Mouse (Mus musculus) adrenal gland, postnatal 14 days (tissue): ENCODE measurements around the gene Lipo2. TPM values are rescaled to one million over a fixed set of nuclear protein-coding genes. Genes with fewer than 3 reads are reported as not detected.
"Not testable (repeated sequence)": the region's sequence is repeated elsewhere in the genome, so short reads cannot be mapped to it uniquely, and the experiment has no call there.

ENCODE experiments used
- DNase-seq: peaks from one replicate; pipeline ENCODE4 v3.0.0; 2021; ENCODE audit warnings: mixed read lengths
- long read RNA-seq, 2 experiments: library from polyadenylated mRNA; stranded (forward); transcript quantifications; one replicate each; pipeline ENCODE4 v2.0.0; 2021
- total RNA-seq: library from RNA; stranded (reverse); gene quantifications from 2 replicates; pipeline ENCODE4 v1.2.3, GENCODE M21; 2021

Lipo2 gene
- not detected in 2 replicates for total RNA-seq
- long read RNA-seq, experiment 1: 0 reads
- long read RNA-seq, experiment 2: 0 reads

DNA sequence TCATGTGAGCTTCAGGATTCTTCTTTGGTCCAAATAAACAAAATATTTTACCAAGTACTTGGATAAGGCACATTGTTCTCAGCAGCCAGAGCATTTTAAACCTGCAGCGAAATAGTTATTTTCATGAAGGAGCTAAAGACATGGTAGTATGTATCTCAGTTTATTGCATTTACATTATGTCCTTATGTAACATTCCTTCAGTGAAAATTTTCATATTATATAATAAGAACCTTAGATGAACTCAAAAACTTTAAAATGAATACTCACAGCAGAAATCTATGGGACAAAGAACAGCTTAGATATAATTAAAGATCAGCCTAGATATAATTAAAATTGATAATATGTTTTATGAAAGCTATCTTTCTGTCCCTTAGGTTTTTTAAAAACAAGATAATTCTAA, at the start of gene Lipo2:
Gene Lipo2 (minus strand): TSS at position 101 of the 400 bp plus-strand sequence.
- not testable (repeated sequence) for DNase-seq

DNA sequence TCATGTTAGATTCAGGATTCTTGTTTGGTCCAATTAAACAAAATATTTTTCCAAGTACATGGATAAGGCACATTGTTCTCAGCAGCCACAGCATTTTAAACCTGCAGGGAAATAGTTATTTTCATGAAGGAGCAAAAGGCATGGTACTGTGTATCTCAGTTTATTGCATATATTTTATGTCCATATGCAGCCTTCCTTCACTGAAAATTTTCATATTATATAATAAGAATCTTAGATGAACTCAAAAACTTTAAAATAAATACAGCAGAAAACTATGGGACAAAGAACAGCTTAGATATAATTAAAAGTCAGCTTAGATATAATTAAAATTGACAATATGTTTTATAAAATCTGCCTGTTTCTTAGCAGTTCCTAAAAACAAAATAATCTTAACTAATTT, 36.2 kb upstream of the Lipo2 start, which contains the start of gene Lipo1:
Gene Lipo1 (minus strand): TSS at position 101 of the 400 bp plus-strand sequence.
- DNase-seq: not testable (repeated sequence)

DNA sequence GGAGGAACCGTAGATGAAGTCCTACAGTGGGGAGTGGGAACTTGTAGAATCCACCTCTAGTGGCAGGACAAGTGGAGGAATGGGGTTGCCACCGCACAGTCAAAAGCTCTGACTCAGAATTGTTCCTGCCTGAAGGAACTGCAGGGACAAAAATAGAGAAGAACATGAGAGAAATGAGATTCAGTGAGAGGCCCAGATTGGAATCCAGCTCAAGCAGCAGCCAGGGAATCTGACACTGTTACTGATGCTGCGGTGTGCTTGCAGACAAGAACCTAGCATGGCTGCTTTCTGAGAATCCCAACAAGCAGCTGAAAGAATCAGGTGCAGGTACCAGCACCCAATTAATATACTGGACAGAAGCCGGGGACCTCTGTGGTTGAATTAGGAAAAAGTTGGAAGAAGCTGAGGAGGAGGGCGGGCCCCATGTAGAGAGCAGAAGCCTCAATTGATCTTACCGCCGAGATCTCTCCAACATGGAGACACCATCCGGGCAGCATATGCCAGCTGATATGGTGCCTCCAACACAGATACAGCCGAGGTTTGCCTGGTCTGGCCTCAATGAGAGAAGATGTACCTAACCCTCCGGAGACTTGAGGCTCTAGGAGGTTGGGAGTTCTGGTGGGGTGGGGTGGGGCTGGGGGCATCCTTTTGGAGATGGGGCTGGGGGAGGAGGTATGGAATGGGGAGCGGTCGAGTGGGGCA, 35.6 kb upstream of the Lipo2 start:
- no peak for DNase-seq

DNA sequence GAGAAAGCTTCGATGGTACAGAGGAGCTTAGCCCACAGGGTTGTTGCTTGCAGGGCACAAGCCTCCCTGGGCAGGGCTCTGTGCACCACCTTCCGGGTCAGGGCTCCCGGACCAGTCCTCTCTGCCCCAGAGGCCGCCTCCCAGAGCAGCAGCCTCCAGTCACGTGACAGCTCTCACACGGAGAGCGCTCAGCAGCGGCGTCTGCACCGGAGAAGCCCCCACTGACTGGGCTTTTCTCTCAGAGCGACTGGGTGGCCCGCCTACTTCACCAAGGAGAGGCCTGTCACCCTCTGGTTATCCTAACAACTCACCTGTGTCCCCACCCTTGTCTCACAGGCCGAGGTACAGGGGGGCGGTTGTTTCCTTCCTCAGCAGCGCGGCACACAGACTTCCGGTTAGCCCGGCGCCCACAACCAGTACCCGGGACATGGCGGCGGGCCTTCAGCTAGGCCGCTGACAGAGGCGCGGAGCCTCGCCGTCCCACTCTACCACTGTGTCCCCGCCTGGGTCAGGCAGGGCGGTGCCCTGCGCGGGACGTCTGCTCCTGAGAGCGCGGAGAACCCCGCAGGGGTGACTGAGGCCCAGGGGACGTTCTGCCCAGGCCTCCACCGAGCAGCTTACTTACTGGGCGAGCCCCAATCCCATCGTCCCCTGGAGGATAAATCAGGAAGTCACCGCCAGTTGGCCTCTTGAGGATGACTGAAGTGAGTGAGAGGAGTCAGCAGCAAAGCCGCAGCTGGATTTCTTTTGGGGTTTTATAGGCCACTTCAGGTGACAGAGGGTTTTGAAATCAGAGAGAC, 10.3 kb upstream of the Lipo2 start, which contains the start of gene Lipo3:
Gene Lipo3 (minus strand): TSS at position 665 of the 800 bp plus-strand sequence.
- peak; percentile 57 for DNase-seq

Other genes starting within 250 kb of the Lipo2 start
- 0.19 and 0.26 TPM in 2 replicates for gene Lipo4, start 233.6 kb downstream of the Lipo2 start, total RNA-seq
- gene Gm8978, start 126.1 kb downstream of the Lipo2 start, total RNA-seq: not detected in 2 replicates
- 11.1 and 12.5 TPM in 2 replicates for gene Lipo3, start 10.6 kb upstream of the Lipo2 start, total RNA-seq
- not detected in 2 replicates for gene Lipo1, start 36.1 kb upstream of the Lipo2 start, total RNA-seq
- not detected in 2 replicates for gene Lipf, start 209.8 kb upstream of the Lipo2 start, total RNA-seq